Mouse (Mus musculus): ENCODE measurements at regions not wholly inside any gene's neighbourhood (a gene's known extent, or its start where the extent isn't known, plus 50 kb on each side); places are given as distances from the start of the nearest gene placed in this dataset.
"Not testable (repeated sequence)": the region's sequence is repeated elsewhere in the genome, so short reads cannot be mapped to it uniquely, and the experiment has no call there.

DNA sequence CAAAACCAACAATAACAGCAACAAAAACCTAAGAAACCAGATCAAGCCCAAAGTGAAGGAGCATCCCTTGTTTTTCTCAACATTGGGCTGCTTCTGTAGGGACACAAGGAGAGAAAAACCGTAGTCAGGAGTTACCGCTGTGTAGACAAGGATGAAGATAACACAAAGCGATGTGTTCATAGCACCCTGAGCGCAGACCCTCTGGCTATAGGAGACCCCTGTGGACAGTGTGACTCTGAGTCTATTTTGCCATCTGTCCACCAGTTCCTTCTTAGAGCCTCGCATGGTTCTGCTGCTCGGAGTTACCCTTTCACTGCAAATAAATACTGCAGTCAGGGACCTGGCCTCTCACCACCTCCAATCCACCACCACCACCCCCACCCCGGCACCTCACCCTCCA lies 263.7 kb upstream of the Jarid2 start:
- DNase-seq, result no peak

DNA sequence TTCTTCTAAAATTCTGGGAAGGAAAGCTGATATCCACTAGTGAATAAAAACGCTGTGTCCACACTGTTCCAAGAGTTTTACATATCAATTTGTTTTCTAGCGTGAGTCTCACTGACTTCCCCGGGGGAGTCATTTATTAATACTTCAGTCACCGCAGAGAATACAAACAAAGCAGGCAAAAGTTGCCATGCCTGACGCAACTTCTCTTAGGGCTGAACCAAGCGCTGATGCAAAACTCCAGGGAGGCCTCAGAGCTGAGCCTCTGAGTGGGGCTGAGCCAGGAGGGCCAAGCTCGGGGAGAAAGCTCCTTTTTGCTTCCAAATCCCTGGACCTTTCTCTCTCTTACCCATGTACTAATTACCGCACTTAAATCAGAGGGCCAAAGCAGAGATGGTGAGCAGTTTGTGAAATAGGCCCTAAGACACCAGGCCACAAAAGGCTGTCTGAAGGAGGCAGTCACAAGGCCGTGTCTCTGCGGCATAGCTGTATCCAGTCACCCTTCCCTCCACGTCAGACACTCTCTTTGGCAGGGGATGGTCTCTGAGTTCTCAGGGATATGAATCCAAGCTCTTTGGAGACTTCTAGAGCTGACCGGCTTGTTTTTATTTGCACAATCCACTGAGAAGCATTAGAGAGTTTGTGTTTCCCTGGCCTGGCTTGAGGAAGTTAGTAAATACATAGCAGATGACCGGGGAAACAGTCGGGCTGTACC lies 260.2 kb upstream of the Jarid2 start:
- no peak for DNase-seq

DNA sequence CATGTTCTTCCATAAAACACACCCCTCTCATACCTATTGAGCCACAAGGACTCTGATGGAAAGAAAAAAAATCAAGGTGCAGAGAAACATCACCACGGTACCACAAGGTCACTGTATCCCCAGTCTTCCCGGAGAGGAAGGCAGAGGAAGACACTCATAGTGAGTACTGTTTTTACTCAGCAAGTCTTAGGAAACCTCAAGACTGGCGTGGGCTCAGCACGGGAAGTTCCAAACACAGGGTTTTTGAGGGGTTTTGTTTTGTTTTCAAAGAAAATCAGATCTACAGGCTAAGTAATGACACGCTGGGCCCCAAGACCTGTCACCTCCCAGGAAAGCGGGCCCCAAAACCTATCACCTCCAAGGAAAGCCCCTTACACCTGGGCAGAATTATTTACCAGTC lies 259.6 kb upstream of the Jarid2 start:
- DNase-seq, result no peak

DNA sequence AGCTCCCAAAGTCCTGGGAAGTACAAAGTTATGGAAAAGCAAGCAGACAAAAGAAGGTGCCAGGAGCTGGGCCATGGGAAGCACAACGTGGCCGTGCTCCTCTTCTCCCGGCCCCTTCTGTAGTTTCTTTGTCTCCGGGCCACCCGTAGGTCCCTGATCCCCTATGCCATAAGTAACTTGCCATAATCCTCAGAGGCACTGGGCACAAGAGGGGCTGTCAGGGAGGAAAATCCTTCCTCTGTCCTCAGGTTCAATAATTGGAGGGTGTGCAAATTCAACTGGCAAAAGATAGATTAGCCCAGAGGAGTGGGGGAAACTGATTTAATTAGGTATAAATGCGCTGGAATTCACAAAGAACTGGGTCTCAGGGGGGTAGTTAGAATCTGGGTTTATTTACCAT lies 256.1 kb upstream of the Jarid2 start:
- no peak for DNase-seq

DNA sequence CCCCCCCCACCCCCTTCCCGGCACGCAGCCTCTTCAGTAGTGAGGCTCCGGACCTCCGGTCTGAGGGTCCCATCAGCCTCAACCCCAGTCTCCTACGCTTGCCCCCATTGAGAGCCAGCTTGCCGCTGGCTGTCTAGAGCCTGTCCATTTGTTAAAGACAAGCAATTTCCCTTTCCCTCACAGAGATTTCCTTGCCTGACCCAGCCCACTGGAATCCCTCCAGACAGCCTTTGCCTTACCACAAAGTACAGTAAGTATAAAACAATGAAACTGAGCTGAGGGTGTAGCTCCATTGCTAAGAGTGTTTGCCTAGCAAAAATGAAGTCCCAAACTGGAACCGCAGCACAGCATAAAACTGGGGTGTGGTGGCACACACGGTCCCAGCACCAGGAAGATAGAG lies 252.4 kb upstream of the Jarid2 start:
- peak; percentile 64 for DNase-seq

DNA sequence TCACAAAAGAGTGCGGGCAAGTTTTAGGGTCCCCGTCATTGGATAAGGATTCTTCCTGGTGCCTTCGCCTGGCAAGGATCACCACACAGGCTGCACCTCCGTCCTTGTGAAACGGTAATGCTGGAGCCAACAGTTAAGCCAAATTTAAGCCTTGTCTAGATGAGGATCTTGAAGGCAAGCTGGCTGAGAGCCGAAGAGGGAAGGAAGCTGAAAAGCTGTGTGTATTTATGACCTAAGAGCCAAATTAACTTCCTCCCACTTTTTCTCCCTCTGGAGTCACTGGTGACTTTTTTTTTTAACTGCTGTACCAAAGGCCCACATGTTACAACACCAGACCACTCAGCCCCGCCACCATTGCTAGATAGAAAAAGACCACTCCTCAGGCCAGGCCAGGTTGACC lies 249.1 kb upstream of the Jarid2 start:
- DNase-seq, result peak; percentile 26

DNA sequence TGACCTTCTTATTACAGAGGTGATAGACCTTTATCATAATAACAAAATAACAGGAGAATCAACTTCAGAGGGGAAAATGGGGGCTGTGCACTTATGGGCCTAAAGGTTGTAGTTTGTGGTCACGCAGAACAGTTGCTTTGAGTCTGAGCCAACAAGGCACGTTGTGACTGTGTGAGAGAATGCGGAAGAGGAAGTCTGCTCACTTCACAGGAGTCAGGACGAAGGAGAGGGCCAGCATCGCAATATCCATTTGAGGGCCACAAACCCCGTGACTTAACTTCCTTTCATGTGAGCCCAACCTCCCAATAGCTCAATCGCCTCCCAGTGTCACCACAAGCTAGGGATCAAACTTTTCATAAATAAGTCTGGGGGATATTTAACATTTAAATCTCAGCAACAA lies 246.6 kb upstream of the Jarid2 start:
- no peak for DNase-seq

DNA sequence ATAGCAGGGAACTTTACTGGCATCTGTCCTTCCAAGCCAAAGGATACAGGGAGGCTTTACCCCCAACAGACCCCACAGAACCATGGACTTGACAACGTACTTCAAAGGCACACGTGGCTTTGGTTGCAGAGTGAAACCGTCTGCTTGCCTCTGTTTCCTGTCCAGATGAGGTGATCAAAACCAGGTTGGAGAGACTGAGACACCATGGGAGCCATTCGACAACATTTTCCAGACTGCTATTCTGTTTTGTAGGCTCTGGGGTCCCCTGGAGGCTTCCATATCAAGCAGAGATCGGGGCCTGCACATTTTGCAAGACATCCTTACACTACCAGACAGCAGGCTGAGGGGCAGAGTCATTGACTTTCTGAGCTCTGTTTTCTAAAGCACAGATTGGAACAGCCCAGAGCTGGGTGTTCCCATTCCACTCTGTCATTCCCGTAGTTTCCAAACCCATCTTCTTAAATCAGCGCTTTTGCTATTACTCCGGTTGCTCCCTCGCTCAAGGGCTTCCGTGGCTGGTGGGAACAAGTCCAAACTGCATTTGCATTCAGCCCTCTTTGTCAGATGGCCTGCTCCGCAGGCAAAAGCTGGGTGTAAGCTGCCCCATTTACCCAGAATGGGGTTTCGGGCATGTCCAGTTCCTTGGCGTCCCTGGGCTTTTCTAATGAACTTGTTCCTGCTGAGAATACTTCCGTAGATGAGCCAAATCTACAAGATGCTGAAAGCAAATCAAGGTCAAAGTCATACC lies 244.5 kb upstream of the Jarid2 start:
- DNase-seq, result no peak

DNA sequence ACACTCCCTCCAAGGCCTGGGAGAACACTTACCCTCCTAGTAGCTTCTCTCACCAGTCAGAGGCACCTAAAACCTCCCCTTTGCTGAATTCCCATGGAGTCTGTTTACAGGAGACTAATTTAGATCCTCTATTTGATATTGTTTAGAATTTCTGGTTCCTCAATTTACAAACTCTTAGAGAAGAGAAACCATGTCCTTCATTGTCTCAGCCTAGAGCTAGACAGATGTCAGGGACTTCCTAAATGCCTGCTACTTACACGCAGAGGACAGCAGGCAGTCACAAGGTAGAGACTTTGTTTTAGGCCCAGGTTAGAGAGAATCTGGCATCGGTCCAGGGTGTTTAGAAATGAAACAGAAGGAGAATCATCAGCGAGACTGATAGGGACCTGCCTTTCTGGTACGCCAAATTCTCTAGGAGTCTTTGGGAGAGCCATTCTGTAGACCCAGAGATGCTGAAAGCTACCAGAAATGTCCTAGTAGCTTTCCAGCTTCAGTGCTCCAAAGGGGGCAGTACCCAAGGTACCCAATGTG lies 238.3 kb upstream of the Jarid2 start:
- no peak for DNase-seq

DNA sequence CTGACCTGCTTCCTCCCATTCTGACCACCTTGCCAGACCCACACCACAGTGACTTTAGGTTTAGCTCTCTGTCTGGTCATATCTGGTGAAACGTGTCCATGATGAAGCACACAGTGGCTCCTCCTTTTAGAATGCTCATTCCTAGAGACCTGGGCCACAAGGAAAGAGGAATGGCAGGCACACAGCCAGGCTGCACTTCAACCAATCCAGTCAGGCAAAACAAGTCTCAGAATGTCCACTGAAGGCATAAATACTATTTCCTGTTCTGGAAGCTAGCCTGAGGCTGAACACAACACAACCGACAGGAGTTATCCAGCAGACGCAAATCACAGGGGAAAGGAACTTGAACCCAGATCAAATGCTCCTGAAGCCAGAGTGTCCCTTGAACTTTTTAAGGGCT lies 235.4 kb upstream of the Jarid2 start:
- no peak for DNase-seq

DNA sequence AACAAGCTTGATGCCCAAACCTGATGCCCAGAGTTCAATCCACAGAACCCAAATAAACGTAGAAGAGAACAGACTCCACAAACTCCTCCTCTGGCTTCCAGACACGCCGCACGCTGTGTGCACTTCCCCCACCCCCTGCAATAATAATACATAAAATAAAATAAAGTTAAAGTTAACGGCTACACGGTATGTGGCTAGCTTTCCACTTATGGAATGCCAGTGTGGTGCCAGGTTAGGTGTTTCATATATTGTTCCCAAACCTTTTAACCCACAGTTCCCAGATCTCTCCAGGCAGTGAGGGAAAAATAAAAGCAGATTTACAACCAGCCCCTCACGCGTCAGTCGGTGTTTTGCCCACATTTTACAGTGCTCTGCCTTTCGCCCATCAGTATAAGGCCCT lies 233.8 kb upstream of the Jarid2 start:
- DNase-seq, result no peak

DNA sequence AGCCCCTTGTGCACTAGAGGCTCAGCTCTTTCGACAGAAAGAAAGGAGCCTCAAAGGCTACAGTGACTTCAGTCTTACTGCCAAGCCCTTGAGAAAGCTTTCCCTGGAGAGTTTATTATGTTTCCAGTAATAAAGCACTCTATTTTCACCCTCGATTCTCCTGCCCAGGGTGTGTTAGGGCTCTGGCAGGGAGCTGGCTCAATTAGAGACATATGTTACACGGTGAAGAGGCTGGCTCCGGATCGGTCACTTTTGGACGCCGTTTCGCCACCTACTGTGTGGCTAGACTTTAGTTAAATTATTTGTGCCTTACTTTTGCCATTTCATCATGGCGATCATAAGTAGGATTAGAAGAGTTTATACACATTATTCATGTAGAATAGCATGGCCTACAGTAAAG lies 232.7 kb upstream of the Jarid2 start:
- DNase-seq, result no peak

DNA sequence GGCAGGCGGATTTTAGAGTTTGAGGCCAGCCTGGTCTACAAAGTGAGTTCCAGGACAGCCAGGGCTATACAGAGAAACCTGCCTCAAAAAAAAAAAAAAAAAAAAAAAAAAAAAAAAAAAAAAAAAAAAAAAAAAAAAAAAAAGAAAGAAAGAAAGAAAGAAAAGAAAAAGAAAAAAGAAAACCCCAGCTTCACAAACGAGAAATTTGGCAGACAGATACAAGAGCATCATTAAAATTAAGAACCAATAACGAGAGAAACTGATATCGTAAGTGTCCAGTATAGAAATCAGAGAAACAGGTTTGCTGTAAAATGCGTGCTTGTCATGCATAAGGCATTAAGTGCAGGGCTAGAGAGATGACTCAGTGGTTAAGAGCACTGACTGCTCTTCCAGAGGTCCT lies 228.4 kb upstream of the Jarid2 start:
- not testable (repeated sequence) for DNase-seq

DNA sequence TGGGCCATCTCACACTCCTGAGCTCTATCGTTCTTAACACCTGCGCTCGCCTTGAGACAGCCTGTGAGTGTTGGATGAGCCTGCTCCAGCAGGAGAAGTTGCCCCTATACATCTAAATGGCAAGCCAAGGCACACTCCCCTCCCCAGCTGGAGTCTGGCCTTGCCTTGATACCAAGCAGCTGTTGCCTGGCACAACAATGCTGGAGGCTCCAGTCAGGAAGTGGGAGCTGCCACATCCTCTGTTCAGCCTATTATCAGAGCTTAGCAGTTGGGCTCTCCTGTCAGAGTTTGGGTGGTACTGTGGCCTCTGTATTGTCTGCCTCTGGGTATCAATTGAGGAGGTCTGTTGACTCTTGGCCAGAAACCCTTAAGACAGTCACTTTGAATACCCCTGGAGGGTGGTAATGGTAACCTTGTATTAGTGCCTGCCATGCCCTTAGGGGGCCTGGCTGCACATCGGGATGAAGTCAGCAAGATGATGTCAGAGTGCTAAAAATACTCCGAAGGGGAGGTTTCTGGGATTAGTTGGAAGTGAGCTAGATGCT lies 227.4 kb upstream of the Jarid2 start:
- DNase-seq, result peak; percentile 55

DNA sequence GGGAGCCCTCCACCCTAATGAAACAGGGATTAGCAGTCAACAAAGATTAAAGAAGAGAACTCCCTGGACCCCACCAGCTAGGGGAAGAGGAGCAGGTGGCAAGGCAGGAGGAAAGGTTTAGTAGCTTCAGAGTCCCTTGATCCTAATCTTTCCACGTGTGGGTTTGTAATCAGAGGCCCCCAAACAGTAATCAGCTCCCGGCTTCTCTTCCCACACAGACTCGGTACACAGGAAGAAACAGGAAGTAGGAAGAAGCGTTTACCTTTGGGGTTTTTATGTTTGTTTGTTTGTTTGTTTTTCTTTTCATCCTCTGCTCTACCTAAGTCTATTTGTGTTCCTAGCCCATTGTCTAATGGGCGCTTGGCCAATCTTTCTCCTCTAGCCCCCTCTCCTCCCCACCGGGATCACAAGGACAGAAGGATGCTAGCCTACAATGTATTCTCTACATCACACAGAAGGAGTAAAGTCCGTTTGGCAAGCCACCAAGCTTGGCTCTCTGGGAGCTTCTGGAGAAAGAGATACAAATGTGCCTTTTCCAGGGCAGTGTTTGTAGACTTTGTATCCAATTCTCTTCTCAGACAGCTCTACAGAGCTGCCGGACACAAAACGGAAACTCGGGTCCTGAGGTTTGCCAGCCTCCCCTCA lies 226.5 kb upstream of the Jarid2 start:
- DNase-seq, result peak; percentile 59

DNA sequence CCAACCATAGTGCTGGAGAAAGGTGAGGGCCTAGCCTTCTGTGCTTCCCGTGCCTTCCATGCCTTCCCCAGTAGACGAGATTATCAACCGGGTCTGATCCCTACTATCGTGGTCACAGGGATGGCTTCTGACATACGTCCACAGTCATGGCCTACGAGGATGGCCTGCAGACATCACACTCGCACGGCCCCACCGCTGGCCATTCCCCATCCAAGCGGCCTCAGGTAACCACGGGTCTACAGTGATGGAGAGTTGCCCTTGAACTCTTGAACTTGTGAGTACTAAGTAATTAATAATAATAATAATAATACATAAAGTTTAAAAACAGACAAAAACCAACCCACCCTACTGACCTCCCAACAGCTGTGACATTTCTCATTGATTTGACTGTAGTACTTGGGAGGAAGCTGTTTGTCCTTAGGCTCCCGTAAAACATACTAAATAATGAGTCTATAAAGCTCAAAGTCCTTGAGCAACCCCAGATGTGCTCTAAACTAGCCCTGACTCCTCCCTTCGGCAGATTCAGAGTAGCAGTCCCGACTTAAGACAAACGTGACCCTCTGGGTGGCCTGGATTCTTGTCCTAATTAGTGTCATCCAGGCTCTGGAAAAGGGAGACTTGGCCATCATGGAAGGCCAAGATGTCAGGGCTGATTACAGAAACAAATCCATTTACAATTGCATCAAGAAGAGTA lies 225.9 kb upstream of the Jarid2 start:
- DNase-seq, result no peak

DNA sequence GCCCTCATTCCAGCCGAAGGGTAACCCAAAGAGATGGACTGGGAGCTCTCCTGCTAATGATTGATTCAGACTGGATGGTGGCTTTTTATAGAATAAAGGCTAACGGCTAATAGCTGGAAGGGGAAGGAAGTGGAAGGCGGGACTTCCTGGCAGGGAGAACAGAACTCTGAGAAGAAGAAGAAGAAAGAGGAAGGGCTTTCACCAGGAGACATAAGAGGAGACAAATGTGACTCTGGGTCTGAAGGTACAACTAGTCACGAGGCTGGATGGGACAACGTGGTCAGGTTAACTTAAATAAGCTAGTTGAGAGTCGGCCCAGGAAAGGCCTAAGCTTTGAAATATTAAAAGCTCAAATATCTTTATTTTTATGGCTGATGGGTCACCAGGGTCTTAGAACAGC lies 224.8 kb upstream of the Jarid2 start:
- no peak for DNase-seq

DNA sequence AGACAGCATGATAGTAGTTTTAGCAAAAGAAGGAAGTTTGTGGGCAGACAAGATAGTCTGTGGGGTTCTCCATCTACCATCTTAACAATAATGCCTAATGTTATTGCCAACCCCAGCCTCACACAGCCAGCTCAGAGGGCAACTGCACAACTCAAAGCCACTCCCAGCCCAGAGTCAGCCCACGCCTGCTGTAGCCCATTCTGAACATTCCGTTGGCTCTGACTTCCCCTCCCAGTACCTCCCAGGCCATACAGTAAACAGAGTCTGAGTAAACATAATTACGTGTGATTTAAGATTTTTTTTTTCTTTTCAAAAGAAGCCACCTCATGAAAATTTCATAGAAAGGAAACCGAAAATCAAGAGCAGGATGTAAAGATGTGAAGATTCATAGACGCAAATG lies 222.3 kb upstream of the Jarid2 start:
- no peak for DNase-seq

DNA sequence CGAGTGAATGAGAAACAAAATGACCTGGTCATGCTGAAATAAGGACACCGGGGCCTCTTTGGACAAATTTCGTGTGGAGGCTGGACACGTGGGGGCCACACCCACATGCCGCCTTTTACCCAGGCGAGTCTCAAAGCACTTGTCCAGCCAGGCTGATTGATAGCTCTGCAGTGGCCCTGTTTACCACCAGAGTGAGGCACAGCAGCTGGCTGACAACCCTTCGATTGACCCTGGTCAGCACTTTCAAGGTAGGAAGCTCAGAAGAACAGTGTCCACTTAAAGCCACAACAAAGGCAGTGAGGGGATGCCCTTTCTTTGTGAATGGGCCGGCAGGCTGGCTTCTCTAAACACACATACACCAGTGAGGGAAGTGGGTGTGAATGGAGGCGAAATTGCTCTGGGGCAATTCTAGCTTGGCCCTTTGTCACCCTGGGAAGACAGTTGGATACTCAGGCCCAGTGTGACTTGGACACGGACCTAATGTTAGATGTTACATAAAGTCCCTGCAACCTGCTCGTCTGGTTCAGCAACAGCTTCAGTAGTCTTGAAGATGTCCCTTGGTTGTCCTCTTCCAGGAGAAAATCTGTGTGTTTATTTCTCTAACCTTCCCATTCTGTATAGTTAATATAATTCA lies 219.6 kb upstream of the Jarid2 start:
- no peak for DNase-seq

DNA sequence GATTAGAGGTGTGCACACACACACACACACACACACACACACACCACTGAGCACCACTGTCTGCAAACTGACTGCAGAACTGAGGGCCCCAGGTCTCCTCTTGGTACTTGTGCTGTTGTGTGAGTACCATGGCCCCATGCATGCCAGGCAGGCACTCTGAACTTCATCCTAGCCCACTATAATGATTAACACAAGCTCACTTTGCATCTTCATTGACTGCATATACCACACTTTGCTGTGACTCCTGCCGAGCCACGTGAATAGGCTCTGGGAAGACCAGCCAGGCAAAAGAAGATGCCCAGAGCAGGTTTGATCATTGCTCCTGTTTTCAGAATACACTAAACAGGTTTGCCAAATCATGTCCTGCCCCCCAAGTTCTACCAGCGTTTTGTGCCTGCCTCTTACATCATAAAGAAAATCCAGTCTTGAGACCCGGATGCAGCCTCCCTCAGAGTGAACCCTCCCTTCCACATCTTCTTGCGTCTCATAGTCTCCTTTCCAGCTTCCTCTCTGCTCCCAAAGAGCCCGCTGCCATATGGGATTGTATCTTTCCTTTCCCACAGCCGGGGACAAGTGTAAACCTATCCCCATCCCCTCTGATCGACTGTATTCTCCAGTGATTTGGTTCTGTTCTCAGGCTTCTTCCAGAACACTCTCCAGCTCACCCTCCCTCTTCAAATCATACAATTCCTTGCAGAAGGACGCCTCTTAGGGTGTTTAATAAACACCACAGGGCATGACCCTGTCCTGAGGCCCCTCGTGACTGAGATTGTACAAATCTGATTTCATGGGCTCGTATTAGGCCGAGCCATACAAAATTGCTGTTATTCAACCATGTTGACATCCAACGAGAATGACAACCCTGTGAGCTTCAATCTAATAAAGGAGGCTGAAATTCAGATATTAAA lies 215.6 kb upstream of the Jarid2 start:
- no peak for DNase-seq

DNA sequence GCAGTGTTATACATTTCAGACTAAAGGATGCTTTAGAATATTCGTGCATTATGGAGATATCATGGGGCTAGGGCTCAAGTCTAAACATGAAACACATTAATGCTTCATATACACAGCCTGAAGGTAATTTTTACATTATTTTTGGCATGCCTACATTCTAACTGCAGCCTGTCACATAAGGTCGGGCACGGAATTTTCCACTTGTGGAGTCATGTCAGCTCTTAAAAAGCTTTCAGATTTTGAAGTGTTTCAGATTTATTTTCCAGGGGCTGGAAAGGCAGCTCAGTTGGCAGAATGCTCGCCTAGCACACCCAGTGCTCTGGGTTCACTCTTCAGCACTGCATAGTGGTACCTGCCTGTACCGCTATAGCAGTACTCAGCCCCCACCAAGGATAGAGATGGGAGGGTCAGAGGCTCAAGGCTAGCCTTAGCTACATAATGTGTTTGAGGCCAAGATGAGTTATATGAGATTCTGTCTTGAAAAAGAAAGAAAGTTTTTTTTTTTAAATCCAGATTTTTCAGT lies 214.6 kb upstream of the Jarid2 start:
- DNase-seq, result no peak

All from heart, postnatal 4 days (tissue).